Mouse (Mus musculus) hindbrain, embryonic 13.5 days (tissue): ENCODE results near the gene Tlr6. TPM values are rescaled to one million over a fixed set of nuclear protein-coding genes. Genes with fewer than 3 reads are reported as not detected.

Source experiments
- ATAC-seq: fragments of 200-750 bp; cut with Nextera tagmentation; 2 replicates; pipeline ENCODE4 v1.8.0; 2017; ENCODE audit warnings: moderate TSS enrichment; ENCODE audit not compliant: low FRiP score
- H3K27ac ChIP-seq: fragments of 300-500 bp; sonication (generic); 2 replicates; pipeline ENCODE4 v1.5.1; 2015; ENCODE audit warnings: inconsistent platforms, mild to moderate bottlenecking, moderate library complexity
- H3K27me3 ChIP-seq: fragments of 300-500 bp; sonication (generic); 2 replicates; pipeline ENCODE4 v1.6.1; 2015; ENCODE audit warnings: mild to moderate bottlenecking, inconsistent platforms
- H3K36me3 ChIP-seq: fragments of 300-500 bp; sonication (generic); 2 replicates; pipeline ENCODE4 v1.6.1; 2015; ENCODE audit warnings: mild to moderate bottlenecking, inconsistent platforms
- H3K4me1 ChIP-seq: fragments of 300-500 bp; sonication (generic); replicated peaks from 2 replicates; pipeline ENCODE4 v1.6.1; 2015; ENCODE audit warnings: inconsistent platforms
- H3K4me2 ChIP-seq: fragments of 300-500 bp; sonication (generic); 2 replicates; pipeline ENCODE4 v1.6.1; 2015; ENCODE audit warnings: inconsistent platforms, mild to moderate bottlenecking, moderate library complexity
- H3K4me3 ChIP-seq: fragments of 300-500 bp; sonication (generic); 2 replicates; pipeline ENCODE4 v1.5.1; 2015; ENCODE audit warnings: mild to moderate bottlenecking, inconsistent platforms
- H3K9ac ChIP-seq: fragments of 300-500 bp; sonication (generic); 2 replicates; pipeline ENCODE4 v1.6.1; 2015; ENCODE audit warnings: mild to moderate bottlenecking, inconsistent platforms
- H3K9me3 ChIP-seq: fragments of 300-500 bp; sonication (generic); 2 replicates; pipeline ENCODE4 v1.6.1; 2016; ENCODE audit warnings: inconsistent platforms
- WGBS: fragments of 180-500 bp; shearing (Covaris S2); methylation state at CpG from one replicate; pipeline ENCODE4 v1.1.7; 2015; 5-methylcytosine and 5-hydroxymethylcytosine counted together
- polyA plus RNA-seq: library from polyadenylated mRNA; unstranded; fragments of >200 nt; fragmentation: Nextera tagmentation; extraction: Ambion mirVana; gene quantifications from 2 replicates; pipeline ENCODE4 v1.2.1, GENCODE M21; 2015

Tlr6 gene
- 0.42 and 0.57 TPM in 2 replicates for polyA plus RNA-seq

GRCm38 (mm10) chr5:64959843-64960230 lies at the start of gene Tlr6:
TSS of gene Tlr6 (minus strand) at chr5:64960097.
- Histone ChIP-seq H3K4me3 (no peak within 1 kb of the TSS), H3K27ac (no peak within 1 kb of the TSS), H3K9ac (no peak within 1 kb of the TSS), H3K4me2 (no peak within 1 kb of the TSS), H3K27me3 (no peaks in the 10 kb centered on the region), H3K36me3 (no peaks in the 10 kb centered on the region), H3K9me3 (no peaks in the 10 kb centered on the region), H3K4me1 (no peaks in the 10 kb centered on the region)
- ATAC-seq = no peak
- WGBS = 84% methylated on average over 13 of the region's 13 CpGs

GRCm38 (mm10) chr5:65006011-65006491 lies 46.2 kb upstream of the Tlr6 start:
- H3K9me3 ChIP-seq = no peaks in the 10 kb centered on the region
- no peak overlapping the region for H3K4me2 ChIP-seq
- no peak for ATAC-seq
- peaks cover 11% of the 10 kb centered on the region for H3K4me1 ChIP-seq
- H3K27me3 ChIP-seq = no peaks in the 10 kb centered on the region
- WGBS = 45% methylated on average over 4 of the region's 4 CpGs
- no peak overlapping the region for H3K4me3 ChIP-seq
- H3K9ac ChIP-seq = no peak overlapping the region
- H3K27ac ChIP-seq = no peak overlapping the region
- H3K36me3 ChIP-seq = no peaks in the 10 kb centered on the region

- ATAC-seq = no peak
- Histone ChIP-seq H3K4me1 (peaks cover 11% of the 10 kb centered on the region), H3K36me3 (no peaks in the 10 kb centered on the region), H3K4me2 (no peak overlapping the region), H3K4me3 (no peak overlapping the region), H3K27me3 (no peaks in the 10 kb centered on the region), H3K27ac (no peak overlapping the region), H3K9me3 (no peaks in the 10 kb centered on the region), H3K9ac (no peak overlapping the region)
- WGBS = 92% methylated on average over 4 of the region's 4 CpGs
Observed at GRCm38 (mm10) chr5:65005251-65005650, 45.4 kb upstream of the Tlr6 start.

GRCm38 (mm10) chr5:65003946-65004535 lies 44.1 kb upstream of the Tlr6 start:
- H3K27ac ChIP-seq = no peak overlapping the region
- ATAC-seq = no peak

GRCm38 (mm10) chr5:65002940-65003824 lies 43.3 kb upstream of the Tlr6 start:
- H3K4me2 ChIP-seq = no peak overlapping the region
- H3K27ac ChIP-seq = peak overlapping the region; percentile 60
- peaks cover 11% of the 10 kb centered on the region for H3K4me1 ChIP-seq
- no peak overlapping the region for H3K4me3 ChIP-seq
- H3K27me3 ChIP-seq = no peaks in the 10 kb centered on the region
- WGBS = 53% methylated on average over 10 of the region's 10 CpGs
- no peaks in the 10 kb centered on the region for H3K36me3 ChIP-seq
- H3K9me3 ChIP-seq = no peaks in the 10 kb centered on the region
- ATAC-seq = peak; percentile 78
- no peak overlapping the region for H3K9ac ChIP-seq

More at GRCm38 (mm10) chr5:65003946-65004535, 44.1 kb upstream of the Tlr6 start:
- no peaks in the 10 kb centered on the region for H3K27me3 ChIP-seq
- WGBS = 68% methylated on average over 7 of the region's 7 CpGs
- no peak overlapping the region for H3K4me3 ChIP-seq
- H3K9ac ChIP-seq = no peak overlapping the region
- no peaks in the 10 kb centered on the region for H3K36me3 ChIP-seq
- H3K4me2 ChIP-seq = no peak overlapping the region
- H3K4me1 ChIP-seq = peaks cover 11% of the 10 kb centered on the region
- H3K9me3 ChIP-seq = no peaks in the 10 kb centered on the region

GRCm38 (mm10) chr5:64995408-64995807 lies 35.5 kb upstream of the Tlr6 start:
- H3K27ac ChIP-seq = no peak overlapping the region
- H3K36me3 ChIP-seq = no peaks in the 10 kb centered on the region
- 95% methylated on average over 2 of the region's 2 CpGs for WGBS
- no peak overlapping the region for H3K9ac ChIP-seq
- H3K9me3 ChIP-seq = no peaks in the 10 kb centered on the region
- H3K4me2 ChIP-seq = no peak overlapping the region
- H3K4me1 ChIP-seq = no peaks in the 10 kb centered on the region
- H3K4me3 ChIP-seq = no peak overlapping the region
- H3K27me3 ChIP-seq = no peaks in the 10 kb centered on the region
- no peak for ATAC-seq

- Histone ChIP-seq H3K4me3 (no peak overlapping the region), H3K4me1 (no peaks in the 10 kb centered on the region), H3K27ac (no peak overlapping the region), H3K4me2 (no peak overlapping the region), H3K27me3 (no peaks in the 10 kb centered on the region), H3K9ac (no peak overlapping the region), H3K36me3 (no peaks in the 10 kb centered on the region), H3K9me3 (no peaks in the 10 kb centered on the region)
- ATAC-seq = no peak
- WGBS = 52% methylated on average over 8 of the region's 8 CpGs
Observed at GRCm38 (mm10) chr5:64992540-64992939, 32.6 kb upstream of the Tlr6 start.

- 94% methylated on average over 1 of the region's 1 CpGs for WGBS
- Histone ChIP-seq H3K27ac (no peak overlapping the region), H3K36me3 (no peaks in the 10 kb centered on the region), H3K4me2 (no peak overlapping the region), H3K9me3 (no peaks in the 10 kb centered on the region), H3K4me1 (no peaks in the 10 kb centered on the region), H3K9ac (no peak overlapping the region), H3K4me3 (no peak overlapping the region), H3K27me3 (no peaks in the 10 kb centered on the region)
- no peak for ATAC-seq
Observed at GRCm38 (mm10) chr5:64989940-64990339, 30.0 kb upstream of the Tlr6 start.

GRCm38 (mm10) chr5:64985971-64986370 lies 26.1 kb upstream of the Tlr6 start:
- H3K4me3 ChIP-seq = no peak overlapping the region
- no peaks in the 10 kb centered on the region for H3K4me1 ChIP-seq
- H3K27ac ChIP-seq = no peak overlapping the region
- ATAC-seq = no peak
- no peak overlapping the region for H3K9ac ChIP-seq
- H3K36me3 ChIP-seq = no peaks in the 10 kb centered on the region
- no peak overlapping the region for H3K4me2 ChIP-seq
- H3K27me3 ChIP-seq = no peaks in the 10 kb centered on the region
- H3K9me3 ChIP-seq = no peaks in the 10 kb centered on the region
- 82% methylated on average over 7 of the region's 7 CpGs for WGBS

GRCm38 (mm10) chr5:64977128-64977527 lies 17.2 kb upstream of the Tlr6 start:
- Histone ChIP-seq H3K27ac (no peak overlapping the region), H3K4me1 (no peaks in the 10 kb centered on the region), H3K9ac (no peak overlapping the region), H3K36me3 (no peaks in the 10 kb centered on the region), H3K4me2 (no peak overlapping the region), H3K9me3 (no peaks in the 10 kb centered on the region), H3K27me3 (no peaks in the 10 kb centered on the region), H3K4me3 (no peak overlapping the region)
- WGBS = 67% methylated on average over 8 of the region's 8 CpGs
- ATAC-seq = no peak

- peaks cover 6% of the 10 kb centered on the region for H3K4me1 ChIP-seq
- H3K9ac ChIP-seq = no peak overlapping the region
- H3K27ac ChIP-seq = no peak overlapping the region
- 75% methylated on average over 5 of the region's 5 CpGs for WGBS
- H3K27me3 ChIP-seq = peaks cover 12% of the 10 kb centered on the region
- H3K36me3 ChIP-seq = no peaks in the 10 kb centered on the region
- no peak overlapping the region for H3K4me2 ChIP-seq
- H3K9me3 ChIP-seq = no peaks in the 10 kb centered on the region
- ATAC-seq = no peak
- no peak overlapping the region for H3K4me3 ChIP-seq
Observed at GRCm38 (mm10) chr5:64975121-64975520, 15.2 kb upstream of the Tlr6 start.

GRCm38 (mm10) chr5:64969861-64970771 lies 10.2 kb upstream of the Tlr6 start, which contains the start of gene Fam114a1:
TSS of gene Fam114a1 (plus strand) at chr5:64970071.
- Histone ChIP-seq H3K27me3 (peaks cover 28% of the 10 kb centered on the region), H3K4me3 (peak within 1 kb of the TSS; percentile 60), H3K27ac (no peak within 1 kb of the TSS), H3K4me1 (peaks cover 14% of the 10 kb centered on the region), H3K9ac (peak within 1 kb of the TSS; percentile 72), H3K9me3 (no peaks in the 10 kb centered on the region), H3K4me2 (peak within 1 kb of the TSS; percentile 96), H3K36me3 (no peaks in the 10 kb centered on the region)
- WGBS = 1% methylated on average over 67 of the region's 68 CpGs
- ATAC-seq = peak; percentile 80
